Mouse (Mus musculus): ENCODE data around the gene Osbpl7. TPM values are rescaled to one million over a fixed set of nuclear protein-coding genes. Genes with fewer than 3 reads are reported as not detected.

The Osbpl7 gene
- total and polyA plus RNA-seq, 3 experiments, result 11.5 to 18.9 TPM; not detected in 1

DNA sequence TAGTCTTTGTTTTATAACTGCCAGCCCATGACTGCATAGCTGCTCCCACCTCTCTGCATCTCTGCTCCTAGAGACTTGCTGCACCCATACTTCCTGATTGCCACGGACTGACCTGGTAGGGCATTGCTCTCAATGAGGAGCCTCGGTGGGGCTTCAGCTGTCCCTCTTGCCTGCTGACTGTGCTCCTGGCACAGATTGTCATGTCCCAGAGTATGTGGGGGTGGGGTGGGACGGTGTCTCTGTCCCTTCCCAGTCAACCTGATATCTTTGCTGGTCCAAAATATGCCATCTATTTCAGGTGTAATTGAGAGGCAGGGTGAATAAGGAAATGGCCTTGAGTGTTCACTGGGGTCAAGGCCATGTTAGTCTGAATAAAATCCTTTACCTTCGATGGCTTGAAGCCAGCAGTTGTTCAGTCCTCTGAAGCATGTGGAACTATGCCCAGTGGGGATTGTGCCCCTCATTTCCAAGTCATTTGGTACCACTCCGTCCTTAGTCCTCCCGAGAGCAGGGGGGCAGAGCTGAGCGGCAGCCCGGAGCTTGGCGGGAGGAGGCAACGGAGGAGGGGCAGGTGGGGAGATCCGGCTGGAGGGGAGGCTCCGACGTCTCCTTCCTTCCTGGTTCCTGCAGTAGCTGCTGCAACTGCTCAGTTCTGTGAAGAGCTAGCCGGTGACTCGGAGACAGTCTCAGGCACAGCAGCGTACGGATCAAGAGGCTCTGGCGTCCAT lies at the start of gene Osbpl7 (continued):
- TF ChIP-seq MYC (IDR thresholded peaks at IDR 0.05; ENCODE audit: low read depth, low read length) (peak; percentile 67; the same call in 1 of the 2 replicates), NRF1 (IDR thresholded peaks at IDR 0.05; ENCODE audit: insufficient read depth, low read depth, low read length, poor library complexity, severe bottlenecking) (no peak), TAL1 (IDR thresholded peaks at IDR 0.05; ENCODE audit: low read length) (no peak), EP300 (IDR thresholded peaks at IDR 0.05; ENCODE audit: low read depth in 1 of 2, low read length in 2 of 2) (no peak)

DNA sequence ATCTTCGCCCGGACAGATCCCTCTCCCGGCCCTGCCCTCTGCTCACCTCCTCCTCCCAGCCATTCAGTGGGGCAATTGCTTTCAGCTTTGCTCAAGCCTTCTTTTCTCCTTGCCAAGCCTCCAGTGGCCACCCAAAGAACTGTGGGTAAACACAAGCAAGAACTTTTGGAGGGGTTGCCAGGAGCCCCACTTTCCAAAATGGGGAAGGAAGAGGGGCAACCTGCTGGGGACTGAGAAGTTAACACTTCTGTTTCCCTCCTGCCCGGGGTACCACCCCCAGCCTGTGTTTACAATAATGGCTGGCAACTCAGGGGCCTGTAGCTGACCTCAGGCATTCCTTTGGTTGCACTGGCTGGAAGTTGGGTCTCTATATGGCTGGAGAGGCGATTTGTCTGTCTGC lies 47.3 kb upstream of the Osbpl7 start:
- no peaks in the 10 kb centered on the region for H3K9me3 ChIP-seq (replicated peaks; ENCODE audit: insufficient read depth, low read length)
- TF ChIP-seq JUND (IDR thresholded peaks at IDR 0.05; ENCODE audit: low read depth, low read length) (no peak), BHLHE40 (IDR thresholded peaks at IDR 0.05; ENCODE audit: borderline replicate concordance, low read depth, low read length) (no peak), EP300 (IDR thresholded peaks at IDR 0.05; ENCODE audit: low read depth in 1 of 2, low read length in 2 of 2) (no peak), CTCF (IDR thresholded peaks at IDR 0.05 in 2 of 3, conservative IDR thresholded peaks at IDR 0.05 in 1 of 3; ENCODE audit: control insufficient read depth in 1 of 3, insufficient read depth in 1 of 3, low read depth in 2 of 3, low read length in 3 of 3, poor library complexity in 1 of 3, severe bottlenecking in 1 of 3) (no peak), GABPA (IDR thresholded peaks at IDR 0.05; ENCODE audit: low read depth, low read length) (no peak), RCOR1 (IDR thresholded peaks at IDR 0.05; ENCODE audit: low read depth, low read length) (no peak), POLR2AphosphoS2 (IDR thresholded peaks at IDR 0.05; ENCODE audit: low read length) (no peak), RAD21 (IDR thresholded peaks at IDR 0.05; ENCODE audit: low read depth, low read length) (no peak), USF1 (IDR thresholded peaks at IDR 0.05; ENCODE audit: low read depth, low read length) (no peak), MYC (IDR thresholded peaks at IDR 0.05; ENCODE audit: low read depth, low read length) (no peak), ZNF384 (IDR thresholded peaks at IDR 0.05; ENCODE audit: low read depth, low read length) (no peak), CHD1 (IDR thresholded peaks at IDR 0.05; ENCODE audit: low read depth, low read length) (no peak), NRF1 (IDR thresholded peaks at IDR 0.05; ENCODE audit: insufficient read depth, low read depth, low read length, poor library complexity, severe bottlenecking) (no peak), ZC3H11A (IDR thresholded peaks at IDR 0.05; ENCODE audit: low read depth, low read length) (no peak), MYB (IDR thresholded peaks at IDR 0.05; ENCODE audit: low read depth, low read length) (no peak), MAZ (IDR thresholded peaks at IDR 0.05; ENCODE audit: low read depth, low read length) (no peak), ZKSCAN1 (IDR thresholded peaks at IDR 0.05; ENCODE audit: low read depth, low read length) (no peak), KAT2A (conservative IDR thresholded peaks at IDR 0.05; ENCODE audit: low read depth, low read length) (no peak)
- H3K36me3 ChIP-seq (ENCODE audit: control insufficient read depth in 1 of 2, insufficient read depth in 2 of 2, low read length in 2 of 2), result peaks cover 0 to 12% of the 10 kb centered on the region in 2 experiments; a peak in 2 of 4 replicates
- DNase-seq (ENCODE audit: low read depth, low spot score), result no peak
- H3K4me1 ChIP-seq (ENCODE audit: control insufficient read depth in 1 of 2, insufficient read depth in 2 of 2, low read length in 2 of 2), result peaks cover 9 to 19% of the 10 kb centered on the region in 2 experiments
- no peaks in the 10 kb centered on the region for H3K79me2 ChIP-seq (ENCODE audit: control insufficient read depth, insufficient read depth, low read length, poor library complexity)
- H3K4me3 ChIP-seq (ENCODE audit: control insufficient read depth in 1 of 2, insufficient read depth in 1 of 2, low read depth in 2 of 2, low read length in 2 of 2), result no peak overlapping the region
- H3K9ac ChIP-seq (ENCODE audit: control insufficient read depth, low read depth, low read length, poor library complexity, severe bottlenecking), result no peak overlapping the region
- peaks cover 0 to 19% of the 10 kb centered on the region in 2 experiments for H3K27me3 ChIP-seq (ENCODE audit: control insufficient read depth in 1 of 2, insufficient read depth in 2 of 2, low read length in 2 of 2)
- no peak overlapping the region for H3K27ac ChIP-seq (ENCODE audit: control insufficient read depth, low read depth, low read length)

Measured in MEL (cell line).